Mouse (Mus musculus) ES-E14 (cell line): ENCODE measurements around the gene Krt20. TPM values are rescaled to one million over a fixed set of nuclear protein-coding genes. Genes with fewer than 3 reads are reported as not detected.

Experiments used
- DNase-seq: peaks from one replicate; pipeline ENCODE4 v3.0.0-alpha.2; 2013; ENCODE audit warnings: low read depth, low spot score
- H3K27ac ChIP-seq: 2 replicates; pipeline ENCODE4 v1.5.1; 2012; ENCODE audit warnings: low read depth, mild to moderate bottlenecking, low read length, moderate library complexity, mixed read lengths; ENCODE audit not compliant: poor library complexity, insufficient read depth, severe bottlenecking
- H3K36me3 ChIP-seq: 2 replicates; pipeline ENCODE4 v1.6.1; 2012; ENCODE audit warnings: mild to moderate bottlenecking, low read length, moderate library complexity, mixed read lengths; ENCODE audit not compliant: control insufficient read depth, poor library complexity, insufficient read depth, severe bottlenecking
- H3K4me1 ChIP-seq, 2 experiments: fragments of 150-350 bp in 1 of 2; sonication (generic) in 1 of 2; 2 replicates each; pipeline ENCODE4 v1.6.1; 2012; ENCODE audit warnings: low read length in 2 of 2, mild to moderate bottlenecking in 1 of 2, mixed read lengths in 1 of 2; ENCODE audit not compliant: control insufficient read depth in 2 of 2, insufficient read depth in 2 of 2, poor library complexity in 1 of 2
- H3K4me3 ChIP-seq, 2 experiments: fragments of 150-350 bp in 1 of 2; sonication (generic) in 1 of 2; 2 replicates each; pipeline ENCODE4 v1.5.1; 2012; ENCODE audit warnings: low read length in 2 of 2, low read depth in 1 of 2, mild to moderate bottlenecking in 1 of 2, mixed read lengths in 1 of 2; ENCODE audit not compliant: insufficient read depth in 1 of 2, poor library complexity in 1 of 2, severe bottlenecking in 1 of 2
- H3K9ac ChIP-seq: 2 replicates; pipeline ENCODE4 v1.6.1; 2012; ENCODE audit warnings: low read depth, mild to moderate bottlenecking, low read length, mixed read lengths; ENCODE audit not compliant: poor library complexity, insufficient read depth, severe bottlenecking
- H3K9me3 ChIP-seq: fragments of 150-350 bp; sonication (generic); 2 replicates; pipeline ENCODE4 v1.6.1; 2012; ENCODE audit warnings: low read depth, mild to moderate bottlenecking, low read length; ENCODE audit not compliant: control insufficient read depth, insufficient read depth
- CHD2 ChIP-seq: IDR thresholded peaks from 2 replicates; pipeline ENCODE4 v1.6.1; 2014; ENCODE audit warnings: mild to moderate bottlenecking, low read depth, low read length, inconsistent platforms
- HCFC1 ChIP-seq: IDR thresholded peaks from 2 replicates; pipeline ENCODE4 v1.6.1; 2012; ENCODE audit warnings: low read length, inconsistent platforms, borderline replicate concordance; ENCODE audit not compliant: insufficient read depth
- MAFK ChIP-seq: IDR thresholded peaks from 2 replicates; pipeline ENCODE4 v1.6.1; 2014; ENCODE audit warnings: mild to moderate bottlenecking, low read depth, low read length, inconsistent platforms; ENCODE audit not compliant: insufficient read depth
- ZC3H11A ChIP-seq: IDR thresholded peaks from 2 replicates; pipeline ENCODE4 v1.6.1; 2012; ENCODE audit warnings: low read depth, mild to moderate bottlenecking, inconsistent platforms, low read length, borderline replicate concordance
- ZNF384 ChIP-seq: IDR thresholded peaks from 2 replicates; pipeline ENCODE4 v1.6.1; 2012; ENCODE audit warnings: low read depth, low read length, inconsistent platforms
- in situ Hi-C, 2 experiments: fragments of 600-800 bp; cut with MboI; formaldehyde crosslinking; loops; one replicate each; pipeline ENCODE4 v1.15.1; 2025; ENCODE audit warnings: low sequenced_read_pairs in 2 of 2, inconsistent platforms in 1 of 2; ENCODE audit not compliant: unreplicated experiment in 2 of 2
- total RNA-seq: library from RNA; depleted of rRNA; stranded (reverse); fragments of 300-350 nt; gene quantifications from 2 replicates; pipeline ENCODE4 v1.2.3, GENCODE M21; 2012

Krt20 gene
- total RNA-seq, 1 experiment, result 2.4 TPM

- Histone ChIP-seq H3K9me3 (no peaks in the 10 kb centered on the region), H3K9ac (no peak overlapping the region), H3K4me3 (no peak overlapping the region), H3K27ac (no peak overlapping the region), H3K4me1 (no peaks in the 10 kb centered on the region), H3K36me3 (no peaks in the 10 kb centered on the region)
- in situ Hi-C loops, result no loop called here
- no peak for TF ChIP-seq MAFK
- no peak for TF ChIP-seq ZC3H11A
- TF ChIP-seq ZNF384, result peak; percentile 42; the same call in 1 of the 2 replicates
- TF ChIP-seq CHD2, result no peak
- DNase-seq, result no peak
These were observed 17.4 kb downstream of the Krt20 start for GRCm38 (mm10) chr11:99420586-99420985.

GRCm38 (mm10) chr11:99417819-99418218 is 20.1 kb downstream of the Krt20 start:
- in situ Hi-C loops, result no loop called here
- TF ChIP-seq MAFK (no peak), HCFC1 (no peak), ZC3H11A (no peak), CHD2 (no peak), ZNF384 (no peak)
- Histone ChIP-seq H3K4me1 (no peaks in the 10 kb centered on the region), H3K27ac (no peak overlapping the region), H3K9me3 (no peaks in the 10 kb centered on the region), H3K9ac (no peak overlapping the region), H3K4me3 (no peak overlapping the region), H3K36me3 (no peaks in the 10 kb centered on the region)
- no peak for DNase-seq

GRCm38 (mm10) chr11:99416902-99417301 is 21.0 kb downstream of the Krt20 start:
- Histone ChIP-seq H3K36me3 (no peaks in the 10 kb centered on the region), H3K9me3 (no peaks in the 10 kb centered on the region), H3K4me1 (no peaks in the 10 kb centered on the region), H3K9ac (no peak overlapping the region), H3K27ac (no peak overlapping the region), H3K4me3 (no peak overlapping the region)
- DNase-seq, result no peak
- no peak for TF ChIP-seq HCFC1
- no peak for TF ChIP-seq ZNF384
- TF ChIP-seq MAFK, result no peak
- no peak for TF ChIP-seq ZC3H11A
- no peak for TF ChIP-seq CHD2
- in situ Hi-C loops, result no loop called here

GRCm38 (mm10) chr11:99414463-99415147 is 23.3 kb downstream of the Krt20 start:
- Histone ChIP-seq H3K4me1 (no peaks in the 10 kb centered on the region), H3K9me3 (no peaks in the 10 kb centered on the region), H3K36me3 (no peaks in the 10 kb centered on the region), H3K27ac (no peak overlapping the region), H3K9ac (no peak overlapping the region), H3K4me3 (no peak overlapping the region)
- TF ChIP-seq ZNF384, result no peak
- no peak for TF ChIP-seq ZC3H11A
- DNase-seq, result no peak
- in situ Hi-C loops, result no loop called here

- peak; percentile 60; the same call in 1 of the 2 replicates for TF ChIP-seq ZC3H11A
- no peak for TF ChIP-seq MAFK
- no peak for TF ChIP-seq ZNF384
- TF ChIP-seq HCFC1, result no peak
- no peak for TF ChIP-seq CHD2
- no peak overlapping the region for H3K4me3 ChIP-seq
- in situ Hi-C loops, result no loop called here
- H3K27ac ChIP-seq, result no peak overlapping the region
- H3K9me3 ChIP-seq, result no peaks in the 10 kb centered on the region
- H3K4me1 ChIP-seq, result no peaks in the 10 kb centered on the region
- peak; percentile 40 for DNase-seq
- no peak overlapping the region for H3K9ac ChIP-seq
- no peaks in the 10 kb centered on the region for H3K36me3 ChIP-seq
These were observed 24.7 kb downstream of the Krt20 start for GRCm38 (mm10) chr11:99413247-99413646.
